Mouse (Mus musculus): ENCODE measurements at regions not wholly inside any gene's neighbourhood (a gene's known extent, or its start where the extent isn't known, plus 50 kb on each side); places are given as distances from the start of the nearest gene placed in this dataset.

- H3K36me3 ChIP-seq (ENCODE audit: insufficient read depth, low read length), result no peaks in the 10 kb centered on the region
- H3K27me3 ChIP-seq (ENCODE audit: insufficient read depth, low read length), result no peaks in the 10 kb centered on the region
- no peak overlapping the region for H3K4me3 ChIP-seq (replicated peaks; ENCODE audit: low read length)
- H3K9me3 ChIP-seq (ENCODE audit: low read length), result no peaks in the 10 kb centered on the region
- TF ChIP-seq POU5F1 (IDR thresholded peaks at IDR 0.05; ENCODE audit: borderline replicate concordance, low read length) (no peak), NANOG (IDR thresholded peaks at IDR 0.05; ENCODE audit: borderline replicate concordance, low read length) (no peak), CTCF (conservative IDR thresholded peaks at IDR 0.05; ENCODE audit: low read length) (no peak)
- no peaks in the 10 kb centered on the region for H3K4me1 ChIP-seq (replicated peaks; ENCODE audit: low read depth, low read length)
These were observed 498.1 kb downstream of the Adam3 start for GRCm38 (mm10) chr8:24227331-24228072.

GRCm38 (mm10) chr8:24220222-24220621 is 505.4 kb downstream of the Adam3 start:
- no peak for TF ChIP-seq POU5F1 (IDR thresholded peaks at IDR 0.05; ENCODE audit: borderline replicate concordance, low read length)
- TF ChIP-seq NANOG (IDR thresholded peaks at IDR 0.05; ENCODE audit: borderline replicate concordance, low read length), result no peak
- TF ChIP-seq CTCF (conservative IDR thresholded peaks at IDR 0.05; ENCODE audit: low read length), result no peak
- Histone ChIP-seq H3K9me3 (ENCODE audit: low read length) (no peaks in the 10 kb centered on the region), H3K36me3 (ENCODE audit: insufficient read depth, low read length) (no peaks in the 10 kb centered on the region), H3K4me1 (replicated peaks; ENCODE audit: low read depth, low read length) (no peaks in the 10 kb centered on the region), H3K27me3 (ENCODE audit: insufficient read depth, low read length) (no peaks in the 10 kb centered on the region), H3K4me3 (replicated peaks; ENCODE audit: low read length) (no peak overlapping the region)

- TF ChIP-seq CTCF (conservative IDR thresholded peaks at IDR 0.05; ENCODE audit: low read length) (no peak), POU5F1 (IDR thresholded peaks at IDR 0.05; ENCODE audit: borderline replicate concordance, low read length) (no peak), NANOG (IDR thresholded peaks at IDR 0.05; ENCODE audit: borderline replicate concordance, low read length) (no peak)
- Histone ChIP-seq H3K4me1 (replicated peaks; ENCODE audit: low read depth, low read length) (no peaks in the 10 kb centered on the region), H3K9me3 (ENCODE audit: low read length) (no peaks in the 10 kb centered on the region), H3K4me3 (replicated peaks; ENCODE audit: low read length) (no peak overlapping the region), H3K27me3 (ENCODE audit: insufficient read depth, low read length) (no peaks in the 10 kb centered on the region), H3K36me3 (ENCODE audit: insufficient read depth, low read length) (no peaks in the 10 kb centered on the region)
These were observed 509.0 kb downstream of the Adam3 start for GRCm38 (mm10) chr8:24216655-24217054.

GRCm38 (mm10) chr8:24215510-24216138 is 510.0 kb downstream of the Adam3 start:
- no peak for TF ChIP-seq POU5F1 (IDR thresholded peaks at IDR 0.05; ENCODE audit: borderline replicate concordance, low read length)
- no peak for TF ChIP-seq NANOG (IDR thresholded peaks at IDR 0.05; ENCODE audit: borderline replicate concordance, low read length)
- no peak for TF ChIP-seq CTCF (conservative IDR thresholded peaks at IDR 0.05; ENCODE audit: low read length)
- Histone ChIP-seq H3K36me3 (ENCODE audit: insufficient read depth, low read length) (no peaks in the 10 kb centered on the region), H3K4me1 (replicated peaks; ENCODE audit: low read depth, low read length) (no peaks in the 10 kb centered on the region), H3K4me3 (replicated peaks; ENCODE audit: low read length) (no peak overlapping the region), H3K27me3 (ENCODE audit: insufficient read depth, low read length) (no peaks in the 10 kb centered on the region), H3K9me3 (ENCODE audit: low read length) (no peaks in the 10 kb centered on the region)

- H3K4me3 ChIP-seq (replicated peaks; ENCODE audit: low read length), result no peak overlapping the region
- TF ChIP-seq NANOG (IDR thresholded peaks at IDR 0.05; ENCODE audit: borderline replicate concordance, low read length) (no peak), POU5F1 (IDR thresholded peaks at IDR 0.05; ENCODE audit: borderline replicate concordance, low read length) (no peak), CTCF (conservative IDR thresholded peaks at IDR 0.05; ENCODE audit: low read length) (no peak)
- H3K4me1 ChIP-seq (replicated peaks; ENCODE audit: low read depth, low read length), result no peaks in the 10 kb centered on the region
- no peaks in the 10 kb centered on the region for H3K9me3 ChIP-seq (ENCODE audit: low read length)
- H3K36me3 ChIP-seq (ENCODE audit: insufficient read depth, low read length), result no peaks in the 10 kb centered on the region
- H3K27me3 ChIP-seq (ENCODE audit: insufficient read depth, low read length), result no peaks in the 10 kb centered on the region
These were observed 511.3 kb downstream of the Adam3 start for GRCm38 (mm10) chr8:24214315-24214714.

- H3K4me3 ChIP-seq (replicated peaks; ENCODE audit: low read length), result no peak overlapping the region
- H3K9me3 ChIP-seq (ENCODE audit: low read length), result no peaks in the 10 kb centered on the region
- no peaks in the 10 kb centered on the region for H3K36me3 ChIP-seq (ENCODE audit: insufficient read depth, low read length)
- TF ChIP-seq NANOG (IDR thresholded peaks at IDR 0.05; ENCODE audit: borderline replicate concordance, low read length) (no peak), POU5F1 (IDR thresholded peaks at IDR 0.05; ENCODE audit: borderline replicate concordance, low read length) (no peak), CTCF (conservative IDR thresholded peaks at IDR 0.05; ENCODE audit: low read length) (no peak)
- H3K4me1 ChIP-seq (replicated peaks; ENCODE audit: low read depth, low read length), result no peaks in the 10 kb centered on the region
- no peaks in the 10 kb centered on the region for H3K27me3 ChIP-seq (ENCODE audit: insufficient read depth, low read length)
These were observed 513.1 kb downstream of the Adam3 start for GRCm38 (mm10) chr8:24212216-24213200.

- H3K4me1 ChIP-seq (replicated peaks; ENCODE audit: low read depth, low read length), result no peaks in the 10 kb centered on the region
- TF ChIP-seq POU5F1 (IDR thresholded peaks at IDR 0.05; ENCODE audit: borderline replicate concordance, low read length) (no peak), CTCF (conservative IDR thresholded peaks at IDR 0.05; ENCODE audit: low read length) (no peak), NANOG (IDR thresholded peaks at IDR 0.05; ENCODE audit: borderline replicate concordance, low read length) (no peak)
- no peaks in the 10 kb centered on the region for H3K36me3 ChIP-seq (ENCODE audit: insufficient read depth, low read length)
- H3K4me3 ChIP-seq (replicated peaks; ENCODE audit: low read length), result no peak overlapping the region
- no peaks in the 10 kb centered on the region for H3K27me3 ChIP-seq (ENCODE audit: insufficient read depth, low read length)
- no peaks in the 10 kb centered on the region for H3K9me3 ChIP-seq (ENCODE audit: low read length)
These were observed 514.6 kb downstream of the Adam3 start for GRCm38 (mm10) chr8:24211091-24211490.
